Mouse (Mus musculus) heart, embryonic 14.5 days (tissue): ENCODE measurements around the gene Nfe2l3. TPM values are rescaled to one million over a fixed set of nuclear protein-coding genes. Genes with fewer than 3 reads are reported as not detected.

Source experiments
- ATAC-seq: fragments of 200-750 bp; cut with Nextera tagmentation; 2 replicates; pipeline ENCODE4 v1.8.0; 2017; ENCODE audit warnings: low read depth, moderate TSS enrichment; ENCODE audit not compliant: insufficient number of reproducible peaks, insufficient read depth, low FRiP score
- H3K27ac ChIP-seq, 2 experiments: fragments of 200-500 bp in 1 of 2; fragments of 300-500 bp in 1 of 2; sonication (generic) in 1 of 2; replicated peaks in 1 of 2; 2 replicates each; pipeline ENCODE4 v1.5.1; 2012 to 2014; ENCODE audit warnings: low read depth in 2 of 2, low read length in 2 of 2, control low read depth in 1 of 2, mild to moderate bottlenecking in 1 of 2, mixed read lengths in 1 of 2; ENCODE audit not compliant: control insufficient read depth in 1 of 2, insufficient read depth in 1 of 2
- H3K27me3 ChIP-seq: fragments of 300-500 bp; sonication (generic); 2 replicates; pipeline ENCODE4 v1.6.1; 2014; ENCODE audit warnings: mild to moderate bottlenecking, low read length, control low read depth; ENCODE audit not compliant: control insufficient read depth, insufficient read depth
- H3K36me3 ChIP-seq: fragments of 300-500 bp; sonication (generic); 2 replicates; pipeline ENCODE4 v1.6.1; 2014; ENCODE audit warnings: mild to moderate bottlenecking, control low read depth, low read length, mixed read lengths; ENCODE audit not compliant: control insufficient read depth, insufficient read depth
- H3K4me1 ChIP-seq, 2 experiments: fragments of 200-500 bp in 1 of 2; fragments of 300-500 bp in 1 of 2; sonication (generic) in 1 of 2; 2 replicates each; pipeline ENCODE4 v1.6.1; 2012 to 2014; ENCODE audit warnings: low read length in 2 of 2, control low read depth in 1 of 2, mixed read lengths in 1 of 2; ENCODE audit not compliant: control insufficient read depth in 2 of 2, insufficient read depth in 2 of 2
- H3K4me2 ChIP-seq: fragments of 300-500 bp; sonication (generic); 2 replicates; pipeline ENCODE4 v1.6.1; 2014; ENCODE audit warnings: mild to moderate bottlenecking, low read length
- H3K4me3 ChIP-seq, 2 experiments: fragments of 200-500 bp in 1 of 2; fragments of 300-500 bp in 1 of 2; sonication (generic) in 1 of 2; 2 replicates each; pipeline ENCODE4 v1.5.1; 2012 to 2014; ENCODE audit warnings: low read length in 2 of 2, mild to moderate bottlenecking in 2 of 2, control low read depth in 1 of 2, low read depth in 1 of 2, moderate library complexity in 1 of 2; ENCODE audit not compliant: control insufficient read depth in 1 of 2, insufficient read depth in 1 of 2
- H3K9ac ChIP-seq: fragments of 300-500 bp; sonication (generic); 2 replicates; pipeline ENCODE4 v1.6.1; 2014; ENCODE audit warnings: mild to moderate bottlenecking, low read length
- H3K9me3 ChIP-seq: fragments of 300-500 bp; sonication (generic); 2 replicates; pipeline ENCODE4 v1.6.1; 2016; ENCODE audit warnings: low read length, control low read depth; ENCODE audit not compliant: control insufficient read depth
- WGBS: fragments of 180-500 bp; shearing (Covaris S2); extraction: QIAGEN DNeasy Blood & Tissue Kit; methylation state at CpG from one replicate; pipeline ENCODE4 v1.1.7; 2014; 5-methylcytosine and 5-hydroxymethylcytosine counted together
- polyA plus RNA-seq: library from polyadenylated mRNA; unstranded; fragments of >200 nt; fragmentation: Nextera tagmentation; extraction: Ambion mirVana; gene quantifications from 2 replicates; pipeline ENCODE4 v1.2.1, GENCODE M21; 2014

Nfe2l3 gene
- polyA plus RNA-seq, 1 experiment from 2014 or later = 4.3 TPM

- Histone ChIP-seq H3K4me3 (no peak overlapping the region), H3K36me3 (peaks cover 17% of the 10 kb centered on the region), H3K4me2 (no peak overlapping the region), H3K27ac (peak overlapping the region in 1 of 2 experiments; percentile 16; a peak in 1 of 4 replicates), H3K27me3 (no peaks in the 10 kb centered on the region), H3K9me3 (no peaks in the 10 kb centered on the region), H3K9ac (no peak overlapping the region), H3K4me1 (peaks cover 9 to 14% of the 10 kb centered on the region in 2 experiments; a peak in 3 of 4 replicates)
- WGBS = 76% methylated on average over 5 of the region's 5 CpGs
- ATAC-seq = no peak
These were observed 54.3 kb downstream of the Nfe2l3 start for GRCm38 (mm10) chr6:51486731-51487130.

GRCm38 (mm10) chr6:51489787-51490186 lies 57.3 kb downstream of the Nfe2l3 start:
- Histone ChIP-seq H3K27ac (peak overlapping the region; percentile 58 to 82), H3K9me3 (no peaks in the 10 kb centered on the region), H3K4me1 (peaks cover 9 to 14% of the 10 kb centered on the region in 2 experiments; a peak in 3 of 4 replicates), H3K36me3 (no peaks in the 10 kb centered on the region), H3K4me3 (no peak overlapping the region), H3K9ac (no peak overlapping the region), H3K27me3 (no peaks in the 10 kb centered on the region), H3K4me2 (no peak overlapping the region)
- no peak for ATAC-seq
- WGBS = 20% methylated on average over 2 of the region's 2 CpGs

- H3K4me1 ChIP-seq = no peaks in the 10 kb centered on the region
- H3K27ac ChIP-seq = no peak overlapping the region
- H3K4me2 ChIP-seq = no peak overlapping the region
- no peak overlapping the region for H3K9ac ChIP-seq
- no peaks in the 10 kb centered on the region for H3K27me3 ChIP-seq
- H3K4me3 ChIP-seq = no peak overlapping the region
- no peaks in the 10 kb centered on the region for H3K36me3 ChIP-seq
- 47% methylated on average over 8 of the region's 8 CpGs for WGBS
- no peak for ATAC-seq
- no peaks in the 10 kb centered on the region for H3K9me3 ChIP-seq
These were observed 65.0 kb downstream of the Nfe2l3 start for GRCm38 (mm10) chr6:51497321-51498111.

GRCm38 (mm10) chr6:51505671-51506070 lies 73.2 kb downstream of the Nfe2l3 start:
- H3K9ac ChIP-seq = no peak overlapping the region
- H3K36me3 ChIP-seq = no peaks in the 10 kb centered on the region
- no peak overlapping the region for H3K4me2 ChIP-seq
- no peak overlapping the region for H3K4me3 ChIP-seq
- H3K9me3 ChIP-seq = no peaks in the 10 kb centered on the region
- no peaks in the 10 kb centered on the region for H3K27me3 ChIP-seq
- peaks cover 5 to 6% of the 10 kb centered on the region in 2 experiments; a peak in 2 of 4 replicates for H3K4me1 ChIP-seq
- WGBS = 33% methylated on average over 1 of the region's 1 CpGs
- no peak for ATAC-seq
- no peak overlapping the region for H3K27ac ChIP-seq

GRCm38 (mm10) chr6:51507556-51507955 lies 75.1 kb downstream of the Nfe2l3 start:
- no peaks in the 10 kb centered on the region for H3K36me3 ChIP-seq
- no peak overlapping the region for H3K4me3 ChIP-seq
- no peak overlapping the region for H3K4me2 ChIP-seq
- 67% methylated on average over 2 of the region's 2 CpGs for WGBS
- H3K9ac ChIP-seq = no peak overlapping the region
- peaks cover 5 to 6% of the 10 kb centered on the region in 2 experiments; a peak in 2 of 4 replicates for H3K4me1 ChIP-seq
- H3K27ac ChIP-seq = no peak overlapping the region
- H3K9me3 ChIP-seq = no peaks in the 10 kb centered on the region
- no peak for ATAC-seq
- no peaks in the 10 kb centered on the region for H3K27me3 ChIP-seq

Other genes with a start within 250 kb of the Nfe2l3 start
- gene Hnrnpa2b1, start 37.2 kb downstream of the Nfe2l3 start, polyA plus RNA-seq = 638 and 739 TPM in 2 replicates
- gene Cbx3, start 37.7 kb downstream of the Nfe2l3 start, polyA plus RNA-seq = 333 and 340 TPM in 2 replicates
- 18.1 and 19.7 TPM in 2 replicates for gene Snx10, start 91.2 kb downstream of the Nfe2l3 start, polyA plus RNA-seq